ENCODE assay signal across 8 mouse cellular contexts in genomic region chr19:46043380-46043779, GRCm38 (mm10). TPM values are rescaled to one million over a fixed set of nuclear protein-coding genes. Genes with fewer than 3 reads are reported as not detected.
DNase-seq lines count a peak whose midpoint lies in the region; ATAC-seq and TF ChIP-seq lines count a peak whose summit lies in the region.

No protein-coding gene starts in this region.

- TF ChIP-seq CTCF in cerebellum, adult 2 months (IDR thresholded peaks at IDR 0.05; ENCODE audit: borderline replicate concordance, insufficient read depth, low read depth, low read length): no peak

- no peaks in the 10 kb centered on the region for H3K27me3 ChIP-seq in cerebellum, adult 2 months (ENCODE audit: control insufficient read depth, insufficient read depth, low read length)
- no peaks in the 10 kb centered on the region for H3K27me3 ChIP-seq in heart, embryonic 13.5 days (replicated peaks)
- no peaks in the 10 kb centered on the region for H3K27me3 ChIP-seq in limb, embryonic 13.5 days
- H3K27me3 ChIP-seq in midbrain, embryonic 16.5 days (ENCODE audit: control insufficient read depth, insufficient read depth, low read depth, low read length): no peaks in the 10 kb centered on the region

- DNase-seq in cerebellum, adult 2 months: peak; percentile 43 to 58
- DNase-seq in cerebellum, adult 9-10 months: peak; percentile 72
- DNase-seq in right cerebral cortex, postnatal 14 days: no peak
- DNase-seq in layer of hippocampus, postnatal 25 days (ENCODE audit: extremely low spot score in 1 of 2, low spot score in 1 of 2): no peak

- ATAC-seq in cerebellum, adult (ENCODE audit: insufficient number of reproducible peaks, low FRiP score, low TSS enrichment): no peak
- ATAC-seq in heart, embryonic 13.5 days (ENCODE audit: extremely low read depth, insufficient number of reproducible peaks, low FRiP score, low TSS enrichment): no peak
- no peak for ATAC-seq in limb, embryonic 13.5 days (ENCODE audit: low FRiP score, low read depth)
- no peak for ATAC-seq in midbrain, embryonic 16.5 days

- H3K4me1 ChIP-seq in cerebellum, adult 2 months (ENCODE audit: control insufficient read depth, insufficient read depth, low read length): peaks cover 15% of the 10 kb centered on the region; the same call in 1 of the 2 replicates
- H3K4me1 ChIP-seq in heart, embryonic 13.5 days: peaks cover 69% of the 10 kb centered on the region
- peaks cover 63% of the 10 kb centered on the region for H3K4me1 ChIP-seq in limb, embryonic 13.5 days
- peaks cover 60% of the 10 kb centered on the region for H3K4me1 ChIP-seq in midbrain, embryonic 16.5 days (ENCODE audit: control insufficient read depth, insufficient read depth, low read length)

- peak overlapping the region; percentile 43 for H3K4me3 ChIP-seq in cerebellum, adult 2 months (replicated peaks; ENCODE audit: insufficient read depth, low read depth, low read length)
- peak overlapping the region; percentile 72 for H3K4me3 ChIP-seq in heart, embryonic 13.5 days
- H3K4me3 ChIP-seq in limb, embryonic 13.5 days: peak overlapping the region; percentile 97
- H3K4me3 ChIP-seq in midbrain, embryonic 16.5 days (ENCODE audit: low read depth, low read length): peak overlapping the region; percentile 89

- H3K9me3 ChIP-seq in heart, embryonic 13.5 days: no peaks in the 10 kb centered on the region
- no peaks in the 10 kb centered on the region for H3K9me3 ChIP-seq in limb, embryonic 13.5 days
- no peaks in the 10 kb centered on the region for H3K9me3 ChIP-seq in midbrain, embryonic 16.5 days (replicated peaks; ENCODE audit: control insufficient read depth, low read length, poor library complexity, severe bottlenecking)

- no peak for TF ChIP-seq POLR2A in cerebellum, adult 2 months (IDR thresholded peaks at IDR 0.05; ENCODE audit: borderline replicate concordance, insufficient read depth, low read length)

- peak overlapping the region; percentile 96 for H3K9ac ChIP-seq in heart, embryonic 13.5 days
- peak overlapping the region; percentile 73; the same call in 1 of the 2 replicates for H3K9ac ChIP-seq in limb, embryonic 13.5 days
- H3K9ac ChIP-seq in midbrain, embryonic 16.5 days (ENCODE audit: low read depth, low read length): peak overlapping the region; percentile 95

- 7% methylated on average over 7 of the region's 7 CpGs for WGBS in cerebellum, adult 2 months
- 57% methylated on average over 7 of the region's 7 CpGs for WGBS in heart, embryonic 13.5 days
- 63% methylated on average over 7 of the region's 7 CpGs for WGBS in limb, embryonic 13.5 days
- WGBS in midbrain, embryonic 16.5 days: 57% methylated on average over 7 of the region's 7 CpGs

- no peaks in the 10 kb centered on the region for H3K36me3 ChIP-seq in heart, embryonic 13.5 days
- H3K36me3 ChIP-seq in limb, embryonic 13.5 days: no peaks in the 10 kb centered on the region
- H3K36me3 ChIP-seq in midbrain, embryonic 16.5 days (ENCODE audit: control insufficient read depth, insufficient read depth, low read length): no peaks in the 10 kb centered on the region

- peak overlapping the region; percentile 51 for H3K27ac ChIP-seq in cerebellum, adult 2 months (ENCODE audit: insufficient read depth, low read length)
- peak overlapping the region; percentile 99 for H3K27ac ChIP-seq in heart, embryonic 13.5 days (replicated peaks)
- peak overlapping the region; percentile 99 for H3K27ac ChIP-seq in limb, embryonic 13.5 days
- peak overlapping the region; percentile 97 for H3K27ac ChIP-seq in midbrain, embryonic 16.5 days (ENCODE audit: low read length)

- H3K4me2 ChIP-seq in heart, embryonic 13.5 days: peak overlapping the region; percentile 90
- peak overlapping the region; percentile 100 for H3K4me2 ChIP-seq in limb, embryonic 13.5 days (replicated peaks)
- H3K4me2 ChIP-seq in midbrain, embryonic 16.5 days (ENCODE audit: low read length): peak overlapping the region; percentile 97

RNA-seq across cellular contexts. Expression of gene Pprc1, which starts 1.3 kb away (rescaled TPM):
- 16.9 and 18.1 TPM in 2 replicates for polyA plus RNA-seq in cerebellum, adult 2 months (2012; rRNA removed)
- polyA plus RNA-seq in heart, embryonic 13.5 days (2015; fragmentation: Nextera tagmentation; extraction: Ambion mirVana): 19.9 and 21.4 TPM in 2 replicates
- polyA plus RNA-seq in limb, embryonic 13.5 days (2015; fragmentation: Nextera tagmentation; extraction: Ambion mirVana): 37.8 and 42.6 TPM in 2 replicates
- 19.9 and 20.0 TPM in 2 replicates for polyA plus RNA-seq in midbrain, embryonic 16.5 days (2015; fragmentation: Nextera tagmentation; extraction: Ambion mirVana)
- total RNA-seq in layer of hippocampus, postnatal 25 days (2021): 10 to 100 TPM; 28.1 to 34.8 TPM

RNA-seq across cellular contexts. Expression of gene Ldb1, which starts 1.6 kb away (rescaled TPM):
- 159 and 169 TPM in 2 replicates for polyA plus RNA-seq in cerebellum, adult 2 months (2012; rRNA removed)
- polyA plus RNA-seq in heart, embryonic 13.5 days (2015; fragmentation: Nextera tagmentation; extraction: Ambion mirVana): 64.7 and 69.7 TPM in 2 replicates
- 114 and 123 TPM in 2 replicates for polyA plus RNA-seq in limb, embryonic 13.5 days (2015; fragmentation: Nextera tagmentation; extraction: Ambion mirVana)
- 88.1 and 107 TPM in 2 replicates for polyA plus RNA-seq in midbrain, embryonic 16.5 days (2015; fragmentation: Nextera tagmentation; extraction: Ambion mirVana)
- total RNA-seq in layer of hippocampus, postnatal 25 days (2021): 100 to 1,000 TPM; 106 to 118 TPM

RNA-seq across cellular contexts. Expression of gene Nolc1, which starts 32.3 kb away (rescaled TPM):
- polyA plus RNA-seq in cerebellum, adult 2 months (2012; rRNA removed): 38.8 and 38.9 TPM in 2 replicates
- polyA plus RNA-seq in heart, embryonic 13.5 days (2015; fragmentation: Nextera tagmentation; extraction: Ambion mirVana): 48.4 and 48.9 TPM in 2 replicates
- polyA plus RNA-seq in limb, embryonic 13.5 days (2015; fragmentation: Nextera tagmentation; extraction: Ambion mirVana): 89.1 and 93.5 TPM in 2 replicates
- polyA plus RNA-seq in midbrain, embryonic 16.5 days (2015; fragmentation: Nextera tagmentation; extraction: Ambion mirVana): 64.4 and 65.7 TPM in 2 replicates
- 10 to 100 TPM; 44.7 to 48.4 TPM for total RNA-seq in layer of hippocampus, postnatal 25 days (2021)

RNA-seq across cellular contexts. Expression of gene Hps6, which starts 40.1 kb away (rescaled TPM):
- 7.2 and 8.4 TPM in 2 replicates for polyA plus RNA-seq in cerebellum, adult 2 months (2012; rRNA removed)
- polyA plus RNA-seq in heart, embryonic 13.5 days (2015; fragmentation: Nextera tagmentation; extraction: Ambion mirVana): 5.9 and 6.3 TPM in 2 replicates
- polyA plus RNA-seq in limb, embryonic 13.5 days (2015; fragmentation: Nextera tagmentation; extraction: Ambion mirVana): 7.3 and 8.1 TPM in 2 replicates
- 4.0 and 5.7 TPM in 2 replicates for polyA plus RNA-seq in midbrain, embryonic 16.5 days (2015; fragmentation: Nextera tagmentation; extraction: Ambion mirVana)
- total RNA-seq in layer of hippocampus, postnatal 25 days (2021): 1 to 10 TPM; 4.9 to 7.3 TPM

RNA-seq across cellular contexts. Expression of gene Armh3, which starts 45.1 kb away (rescaled TPM):
- polyA plus RNA-seq in cerebellum, adult 2 months (2012; rRNA removed): 17.7 and 18.2 TPM in 2 replicates
- 12.7 and 13.0 TPM in 2 replicates for polyA plus RNA-seq in heart, embryonic 13.5 days (2015; fragmentation: Nextera tagmentation; extraction: Ambion mirVana)
- polyA plus RNA-seq in limb, embryonic 13.5 days (2015; fragmentation: Nextera tagmentation; extraction: Ambion mirVana): 20.5 and 22.1 TPM in 2 replicates
- 23.4 and 25.6 TPM in 2 replicates for polyA plus RNA-seq in midbrain, embryonic 16.5 days (2015; fragmentation: Nextera tagmentation; extraction: Ambion mirVana)
- total RNA-seq in layer of hippocampus, postnatal 25 days (2021): 10 to 100 TPM; 19.9 to 20.3 TPM

Comparison
In these comparisons a context has a peak if more than half of its experiments do, and no peak if none do; other contexts are left out.
1. DNase-seq: peak in cerebellum, adult 2 months (2 of 2) and cerebellum, adult 9-10 months (single experiment); none in right cerebral cortex, postnatal 14 days (single experiment) and layer of hippocampus, postnatal 25 days (0 of 2).
2. H3K4me3 ChIP-seq: peak in every context shown above with its lines; median percentile 97 in limb, embryonic 13.5 days; 89 in midbrain, embryonic 16.5 days; 72 in heart, embryonic 13.5 days; 43 in cerebellum, adult 2 months.
3. Peak in every context shown above with its lines, with median percentiles within 50 percentile points of each other: H3K27ac ChIP-seq, H3K4me2 ChIP-seq and H3K9ac ChIP-seq.